ENCODE assay signal across 14 mouse cellular contexts in genomic region chr8:124279690-124279985, GRCm38 (mm10).
"Had no signal": no experiment of that assay in that cellular context is flagged by ENCODE, and none has a peak within 500 bp of the region (broad histone marks: within the 10 kb centered on the region; RNA-seq: fewer than 3 reads in every experiment).

No protein-coding gene starts in this region.

- H3K27ac ChIP-seq: liver, embryonic 13.5 days; lung, embryonic 15.5 days; midbrain, embryonic 12.5 days; neural tube, embryonic 12.5 days had no signal

- H3K9me3 ChIP-seq: liver, embryonic 13.5 days; lung, embryonic 15.5 days; midbrain, embryonic 12.5 days; neural tube, embryonic 12.5 days had no signal

- H3K9ac ChIP-seq: liver, embryonic 13.5 days; lung, embryonic 15.5 days; midbrain, embryonic 12.5 days; neural tube, embryonic 12.5 days had no signal

- DNase-seq: liver, embryonic 13.5 days; lung, adult 2 months; lung, postnatal 14 days; lung, postnatal 36 days; midbrain, embryonic 14.5 days; right cerebral cortex, postnatal 14 days; spleen, adult 18-20 months; thymus, adult 18-20 months; thymus, postnatal 14 days; thymus, postnatal 36 days had no signal

- H3K27me3 ChIP-seq: liver, embryonic 13.5 days; lung, embryonic 15.5 days; midbrain, embryonic 12.5 days; neural tube, embryonic 12.5 days had no signal

- H3K36me3 ChIP-seq: lung, embryonic 15.5 days had no signal

- ATAC-seq: lung, postnatal 0 days had no signal

- H3K4me2 ChIP-seq: lung, embryonic 15.5 days; midbrain, embryonic 12.5 days; neural tube, embryonic 12.5 days had no signal

- H3K4me3 ChIP-seq: liver, embryonic 13.5 days; lung, embryonic 15.5 days; midbrain, embryonic 12.5 days; neural tube, embryonic 12.5 days had no signal
